Mouse (Mus musculus) neural tube, embryonic 15.5 days (tissue): ENCODE results near the gene Foxi3. TPM values are rescaled to one million over a fixed set of nuclear protein-coding genes. Genes with fewer than 3 reads are reported as not detected.

Experiments used
- ATAC-seq: fragments of 200-750 bp; cut with Nextera tagmentation; 2 replicates; pipeline ENCODE4 v1.8.0; 2017; ENCODE audit warnings: mild to moderate bottlenecking, moderate TSS enrichment, moderate library complexity; ENCODE audit not compliant: low FRiP score
- H3K27ac ChIP-seq: fragments of 300-500 bp; sonication (generic); replicated peaks from 2 replicates; pipeline ENCODE4 v1.5.1; 2015; ENCODE audit warnings: mild to moderate bottlenecking, inconsistent platforms
- H3K27me3 ChIP-seq: fragments of 300-500 bp; sonication (generic); replicated peaks from 2 replicates; pipeline ENCODE4 v1.6.1; 2015; ENCODE audit warnings: inconsistent platforms
- H3K36me3 ChIP-seq: fragments of 300-500 bp; sonication (generic); 2 replicates; pipeline ENCODE4 v1.6.1; 2015; ENCODE audit warnings: inconsistent platforms
- H3K4me1 ChIP-seq: fragments of 300-500 bp; sonication (generic); 2 replicates; pipeline ENCODE4 v1.6.1; 2015; ENCODE audit warnings: inconsistent platforms
- H3K4me2 ChIP-seq: fragments of 300-500 bp; sonication (generic); 2 replicates; pipeline ENCODE4 v1.6.1; 2015; ENCODE audit warnings: inconsistent platforms, mild to moderate bottlenecking, moderate library complexity
- H3K4me3 ChIP-seq: fragments of 300-500 bp; sonication (generic); replicated peaks from 2 replicates; pipeline ENCODE4 v1.5.1; 2015; ENCODE audit warnings: mild to moderate bottlenecking, inconsistent platforms
- H3K9ac ChIP-seq: fragments of 300-500 bp; sonication (generic); replicated peaks from 2 replicates; pipeline ENCODE4 v1.6.1; 2015; ENCODE audit warnings: mild to moderate bottlenecking, inconsistent platforms
- H3K9me3 ChIP-seq: fragments of 300-500 bp; sonication (generic); replicated peaks from 2 replicates; pipeline ENCODE4 v1.6.1; 2016; ENCODE audit warnings: inconsistent platforms
- WGBS: fragments of 180-500 bp; shearing (Covaris S2); methylation state at CpG from one replicate; pipeline ENCODE4 v1.1.7; 2015; ENCODE audit warnings: mixed read lengths; 5-methylcytosine and 5-hydroxymethylcytosine counted together
- polyA plus RNA-seq: library from polyadenylated mRNA; unstranded; fragments of >200 nt; fragmentation: Nextera tagmentation; extraction: Ambion mirVana; gene quantifications from 2 replicates; pipeline ENCODE4 v1.2.1, GENCODE M21; 2015

Foxi3 gene
- polyA plus RNA-seq, 1 experiment from 2014 or later: not detected

GRCm38 (mm10) chr6:71002656-71003055, 46.3 kb downstream of the Foxi3 start:
- no peak for ATAC-seq
- no peak overlapping the region for H3K4me3 ChIP-seq
- H3K36me3 ChIP-seq: no peaks in the 10 kb centered on the region
- no peak overlapping the region for H3K27ac ChIP-seq
- no peaks in the 10 kb centered on the region for H3K4me1 ChIP-seq
- WGBS: 97% methylated on average over 2 of the region's 2 CpGs
- H3K9ac ChIP-seq: no peak overlapping the region
- no peak overlapping the region for H3K4me2 ChIP-seq
- H3K27me3 ChIP-seq: no peaks in the 10 kb centered on the region
- H3K9me3 ChIP-seq: no peaks in the 10 kb centered on the region

- H3K27ac ChIP-seq: no peak overlapping the region
- H3K4me2 ChIP-seq: no peak overlapping the region
- no peak for ATAC-seq
- H3K9ac ChIP-seq: no peak overlapping the region
- no peaks in the 10 kb centered on the region for H3K9me3 ChIP-seq
- H3K4me3 ChIP-seq: no peak overlapping the region
- no peaks in the 10 kb centered on the region for H3K36me3 ChIP-seq
- no peaks in the 10 kb centered on the region for H3K4me1 ChIP-seq
- 93% methylated on average over 2 of the region's 2 CpGs for WGBS
- no peaks in the 10 kb centered on the region for H3K27me3 ChIP-seq
Measured at GRCm38 (mm10) chr6:71004161-71004560, 47.8 kb downstream of the Foxi3 start.

Other genes with a start within 250 kb of the Foxi3 start
- gene Rpia, start 164.3 kb upstream of the Foxi3 start, polyA plus RNA-seq: 3.2 and 3.4 TPM in 2 replicates
- 11.6 and 13.3 TPM in 2 replicates for gene Eif2ak3, start 112.0 kb upstream of the Foxi3 start, polyA plus RNA-seq
- gene Tex37, start 37.6 kb upstream of the Foxi3 start, polyA plus RNA-seq: not detected in 2 replicates
- 4.7 and 8.0 TPM in 2 replicates for gene Thnsl2, start 187.9 kb downstream of the Foxi3 start, polyA plus RNA-seq
- gene Fabp1, start 243.3 kb downstream of the Foxi3 start, polyA plus RNA-seq: 5.9 TPM in 1 of 2 replicates, not detected in the other